Mouse (Mus musculus) stomach, embryonic 14.5 days (tissue): ENCODE data around the gene Uchl1. TPM values are rescaled to one million over a fixed set of nuclear protein-coding genes. Genes with fewer than 3 reads are reported as not detected.

ENCODE experiments used
- ATAC-seq: fragments of 200-750 bp; cut with Nextera tagmentation; 2 replicates; pipeline ENCODE4 v1.8.0; 2017; ENCODE audit warnings: low read depth, moderate TSS enrichment; ENCODE audit not compliant: insufficient number of reproducible peaks, insufficient read depth, low FRiP score
- H3K27ac ChIP-seq: fragments of 300-500 bp; sonication (generic); 2 replicates; pipeline ENCODE4 v1.5.1; 2014; ENCODE audit warnings: mild to moderate bottlenecking, low read length, moderate library complexity, mixed read lengths
- H3K27me3 ChIP-seq: fragments of 300-500 bp; sonication (generic); 2 replicates; pipeline ENCODE4 v1.6.1; 2014; ENCODE audit warnings: low read length, control low read depth, mixed read lengths; ENCODE audit not compliant: control insufficient read depth, insufficient read depth
- H3K36me3 ChIP-seq: fragments of 300-500 bp; sonication (generic); 2 replicates; pipeline ENCODE4 v1.6.1; 2014; ENCODE audit warnings: mild to moderate bottlenecking, control low read depth, low read length, moderate library complexity, mixed read lengths; ENCODE audit not compliant: control insufficient read depth, insufficient read depth
- H3K4me1 ChIP-seq: fragments of 300-500 bp; sonication (generic); 2 replicates; pipeline ENCODE4 v1.6.1; 2014; ENCODE audit warnings: low read length, control low read depth, mixed read lengths; ENCODE audit not compliant: control insufficient read depth, insufficient read depth
- H3K4me2 ChIP-seq: fragments of 300-500 bp; sonication (generic); replicated peaks from 2 replicates; pipeline ENCODE4 v1.6.1; 2014; ENCODE audit warnings: low read depth, low read length, control low read depth
- H3K4me3 ChIP-seq: fragments of 300-500 bp; sonication (generic); 2 replicates; pipeline ENCODE4 v1.5.1; 2014; ENCODE audit warnings: low read depth, low read length, control low read depth
- H3K9ac ChIP-seq: fragments of 300-500 bp; sonication (generic); replicated peaks from 2 replicates; pipeline ENCODE4 v1.6.1; 2014; ENCODE audit warnings: low read depth, mild to moderate bottlenecking, control low read depth, low read length, moderate library complexity, mixed read lengths
- H3K9me3 ChIP-seq: fragments of 300-500 bp; sonication (generic); 2 replicates; pipeline ENCODE4 v1.6.1; 2016; ENCODE audit warnings: low read depth, low read length, control low read depth; ENCODE audit not compliant: control insufficient read depth
- WGBS: fragments of 180-500 bp; shearing (Covaris S2); extraction: QIAGEN DNeasy Blood & Tissue Kit; methylation state at CpG from one replicate; pipeline ENCODE4 v1.1.7; 2014; 5-methylcytosine and 5-hydroxymethylcytosine counted together
- polyA plus RNA-seq: library from polyadenylated mRNA; unstranded; fragments of >200 nt; fragmentation: Nextera tagmentation; extraction: Ambion mirVana; gene quantifications from 2 replicates; pipeline ENCODE4 v1.2.1, GENCODE M21; 2014

Uchl1 gene
- polyA plus RNA-seq, 1 experiment from 2014 or later = 114 TPM

GRCm38 (mm10) chr5:66731302-66731697 is 55.4 kb downstream of the Uchl1 start:
- Histone ChIP-seq H3K9ac (no peak overlapping the region), H3K27ac (no peak overlapping the region), H3K4me1 (no peaks in the 10 kb centered on the region), H3K36me3 (no peaks in the 10 kb centered on the region), H3K9me3 (no peaks in the 10 kb centered on the region), H3K27me3 (no peaks in the 10 kb centered on the region), H3K4me3 (no peak overlapping the region), H3K4me2 (no peak overlapping the region)
- ATAC-seq = no peak
- 79% methylated on average over 1 of the region's 1 CpGs for WGBS

GRCm38 (mm10) chr5:66733556-66733955 is 57.7 kb downstream of the Uchl1 start:
- Histone ChIP-seq H3K4me1 (no peaks in the 10 kb centered on the region), H3K4me2 (no peak overlapping the region), H3K36me3 (no peaks in the 10 kb centered on the region), H3K27me3 (no peaks in the 10 kb centered on the region), H3K4me3 (no peak overlapping the region), H3K9me3 (no peaks in the 10 kb centered on the region), H3K27ac (no peak overlapping the region), H3K9ac (no peak overlapping the region)
- ATAC-seq = no peak
- 97% methylated on average over 1 of the region's 1 CpGs for WGBS

Other genes with a start within 250 kb of the Uchl1 start
- 37.1 and 39.5 TPM in 2 replicates for gene Apbb2, start 57.3 kb upstream of the Uchl1 start, polyA plus RNA-seq
- gene Limch1, start 69.7 kb downstream of the Uchl1 start, polyA plus RNA-seq = 12.7 and 14.7 TPM in 2 replicates